Mouse (Mus musculus) liver, postnatal 0 days (tissue): Measurements from ENCODE around the gene Vwf.

Experiments
- CTCF ChIP-seq: sonication (generic); IDR thresholded peaks from 2 replicates; pipeline ENCODE4 v1.5.1; 2016; ENCODE audit warnings: antibody characterized with exemption, low read depth
- EP300 ChIP-seq: IDR thresholded peaks from 2 replicates; pipeline ENCODE4 v1.6.1; 2016; ENCODE audit warnings: antibody characterized with exemption, low read depth, mild to moderate bottlenecking

DNA sequence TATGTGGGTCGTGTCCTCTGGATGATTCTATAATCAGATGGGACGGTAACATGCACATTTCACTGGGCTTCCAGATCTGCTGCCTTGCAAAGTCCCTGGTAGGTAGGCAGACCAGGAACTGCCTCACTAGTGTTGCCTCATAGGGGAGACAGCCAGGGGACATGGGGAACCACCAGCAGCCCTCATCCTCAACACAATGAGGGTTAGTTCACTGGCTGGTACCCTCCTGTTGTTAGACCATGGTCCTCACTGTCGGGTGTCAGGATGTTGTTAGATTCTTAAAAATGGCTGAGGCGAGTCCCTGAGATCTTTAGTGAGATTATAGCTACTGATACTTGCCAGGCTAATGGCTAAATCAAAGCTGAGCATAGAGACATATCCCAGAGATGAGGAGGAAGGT, 54.6 kb downstream of the Vwf start:
- TF ChIP-seq CTCF (no peak), EP300 (no peak)
